Mouse (Mus musculus) effector memory CD4-positive, alpha-beta T cell, adult 7 months (primary cell): ENCODE results near the gene 1700001F09Rik. TPM values are rescaled to one million over a fixed set of nuclear protein-coding genes. Genes with fewer than 3 reads are reported as not detected.

ENCODE experiments used
- polyA plus RNA-seq: library from polyadenylated mRNA; unstranded; fragments of 100-300 nt; shearing (Covaris generic); gene quantifications from one replicate; pipeline ENCODE4 v1.2.1, GENCODE M21; 2017

1700001F09Rik gene
- not detected for polyA plus RNA-seq

GRCm38 (mm10) chr14:43347711-43348110, at the start of gene 1700001F09Rik:
Gene 1700001F09Rik (minus strand): TSS chr14:43347811.

GRCm38 (mm10) chr14:43293503-43293902, 54.1 kb downstream of the 1700001F09Rik start, which contains the start of gene Gm8127:
Gene Gm8127 (minus strand): TSS chr14:43293832.

Other genes with a start within 250 kb of the 1700001F09Rik start
- not detected for gene Gm8104, start 247.2 kb downstream of the 1700001F09Rik start, polyA plus RNA-seq
- gene Gm7233, start 167.9 kb downstream of the 1700001F09Rik start, polyA plus RNA-seq, result not detected
- gene Gm8122, start 112.5 kb downstream of the 1700001F09Rik start, polyA plus RNA-seq, result not detected
- not detected for gene Gm8126, start 89.2 kb downstream of the 1700001F09Rik start, polyA plus RNA-seq
- gene Gm9732, start 72.8 kb downstream of the 1700001F09Rik start, polyA plus RNA-seq, result 0.91 TPM
- gene Gm8127, start 54.0 kb downstream of the 1700001F09Rik start, polyA plus RNA-seq, result not detected
- not detected for gene Gm8138, start 68.5 kb upstream of the 1700001F09Rik start, polyA plus RNA-seq
- not detected for gene Gm5799, start 195.8 kb upstream of the 1700001F09Rik start, polyA plus RNA-seq
- gene Gm17654, start 231.3 kb upstream of the 1700001F09Rik start, polyA plus RNA-seq, result not detected